Mouse (Mus musculus) E14TG2a.4 (cell line): ENCODE data around the gene Rab5c.

Experiments
- CTCF ChIP-seq: conservative IDR thresholded peaks from 2 replicates; pipeline ENCODE4 v1.5.1; 2014; ENCODE audit warnings: low read length
- NANOG ChIP-seq: IDR thresholded peaks from 2 replicates; pipeline ENCODE4 v1.6.1; 2014; ENCODE audit warnings: borderline replicate concordance, low read length, mixed read lengths
- POU5F1 ChIP-seq: IDR thresholded peaks from 2 replicates; pipeline ENCODE4 v1.6.1; 2014; ENCODE audit warnings: low read length, borderline replicate concordance

- TF ChIP-seq CTCF: no peak
- TF ChIP-seq NANOG: no peak
- no peak for TF ChIP-seq POU5F1
Measured at GRCm38 (mm10) chr11:100700710-100701109, 37.3 kb downstream of the Rab5c start.
